Mouse (Mus musculus): ENCODE measurements around the gene Lair1. TPM values are rescaled to one million over a fixed set of nuclear protein-coding genes. Genes with fewer than 3 reads are reported as not detected.

Lair1 gene
- total RNA-seq (2014; fragmentation: Nextera tagmentation) (0.45 TPM in 1 of 2 replicates, not detected in the other), total RNA-seq (2017) (3.4 and 4.3 TPM in 2 replicates), polyA plus RNA-seq (2012) (0.02 and 0.03 TPM in 2 replicates)

DNA sequence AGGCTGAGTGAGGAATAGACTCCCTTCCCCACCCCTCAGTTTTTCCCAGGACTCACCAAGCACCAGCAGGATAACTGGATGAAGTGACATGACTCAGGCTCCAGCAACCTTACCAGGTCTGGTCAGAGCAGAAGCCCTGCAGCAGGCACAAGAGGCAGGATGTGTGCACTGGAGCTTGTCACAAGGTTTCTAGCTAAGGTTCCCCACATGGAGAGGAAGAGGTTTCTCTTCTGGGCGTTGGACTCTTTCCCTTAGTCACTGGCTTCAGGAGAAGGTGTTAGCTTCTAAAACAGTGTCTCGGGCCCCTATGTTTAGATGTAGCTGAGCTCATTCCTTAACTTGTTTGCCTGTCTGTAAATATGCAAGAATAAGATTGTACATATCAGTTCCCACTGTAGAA is at the start of gene Lair1:
Lair1 (minus strand) TSS at position 192 of the 400 bp plus-strand sequence.
- no peaks in the 10 kb centered on the region for H3K27me3 ChIP-seq (ENCODE audit: insufficient read depth, low read length)

DNA sequence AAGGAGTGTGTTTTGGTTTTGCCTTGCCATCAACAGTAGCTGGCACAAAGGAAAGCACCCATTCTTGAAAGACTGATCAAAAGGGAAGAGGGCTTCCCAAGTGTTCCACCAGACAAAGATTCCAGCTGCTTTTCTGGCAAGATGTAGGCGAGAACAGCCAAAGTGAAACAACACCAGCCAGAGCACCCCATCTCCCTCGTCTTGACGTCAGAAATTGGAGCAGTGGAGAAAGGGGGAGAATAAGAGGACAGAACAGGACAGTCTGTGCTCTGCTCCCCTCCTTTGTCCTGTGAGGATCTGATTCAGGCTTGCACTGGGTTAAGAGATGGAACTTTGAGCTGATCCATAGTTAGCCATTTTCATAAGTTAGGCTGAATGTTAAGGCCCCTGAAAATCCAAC is 48.8 kb upstream of the Lair1 start:
- no peaks in the 10 kb centered on the region for H3K4me1 ChIP-seq (ENCODE audit: insufficient read depth, low read depth, low read length)
- no peak for DNase-seq (ENCODE audit: low spot score)
- no peaks in the 10 kb centered on the region for H3K27me3 ChIP-seq (ENCODE audit: insufficient read depth, low read length)
- no peaks in the 10 kb centered on the region for H3K9me3 ChIP-seq (replicated peaks)
- H3K4me3 ChIP-seq (ENCODE audit: low read depth, low read length): no peak overlapping the region
- ATAC-seq (ENCODE audit: extremely low read depth, insufficient number of reproducible peaks, low FRiP score, poor library complexity, severe bottlenecking): no peak
- TF ChIP-seq GATA1 (IDR thresholded peaks at IDR 0.05; ENCODE audit: borderline replicate concordance, low read length) (no peak), CTCF (IDR thresholded peaks at IDR 0.05; ENCODE audit: low read depth, low read length) (no peak), POLR2AphosphoS5 (IDR thresholded peaks at IDR 0.05; ENCODE audit: insufficient replicate concordance, low read depth, low read length) (no peak), TAL1 (conservative IDR thresholded peaks at IDR 0.05; ENCODE audit: low read depth, low read length) (no peak), GATA2 (IDR thresholded peaks at IDR 0.05; ENCODE audit: borderline replicate concordance, low read depth, low read length) (no peak)
- H3K36me3 ChIP-seq (replicated peaks): no peaks in the 10 kb centered on the region

More for the DNA sequence above, at the start of gene Lair1:
- H3K4me1 ChIP-seq (ENCODE audit: insufficient read depth, low read depth, low read length): peaks cover 10% of the 10 kb centered on the region
- H3K9me3 ChIP-seq (replicated peaks): no peaks in the 10 kb centered on the region
- no peak within 1 kb of the TSS for H3K4me3 ChIP-seq (ENCODE audit: low read depth, low read length)
- DNase-seq (ENCODE audit: low spot score) (no peak), ATAC-seq (ENCODE audit: extremely low read depth, insufficient number of reproducible peaks, low FRiP score, poor library complexity, severe bottlenecking) (peak; percentile 22; the same call in 1 of the 2 replicates)
- TF ChIP-seq CTCF (IDR thresholded peaks at IDR 0.05; ENCODE audit: low read depth, low read length) (no peak), GATA1 (IDR thresholded peaks at IDR 0.05; ENCODE audit: borderline replicate concordance, low read length) (no peak), POLR2AphosphoS5 (IDR thresholded peaks at IDR 0.05; ENCODE audit: insufficient replicate concordance, low read depth, low read length) (no peak), TAL1 (conservative IDR thresholded peaks at IDR 0.05; ENCODE audit: low read depth, low read length) (no peak), GATA2 (IDR thresholded peaks at IDR 0.05; ENCODE audit: borderline replicate concordance, low read depth, low read length) (no peak)
- H3K36me3 ChIP-seq (replicated peaks): no peaks in the 10 kb centered on the region

DNA sequence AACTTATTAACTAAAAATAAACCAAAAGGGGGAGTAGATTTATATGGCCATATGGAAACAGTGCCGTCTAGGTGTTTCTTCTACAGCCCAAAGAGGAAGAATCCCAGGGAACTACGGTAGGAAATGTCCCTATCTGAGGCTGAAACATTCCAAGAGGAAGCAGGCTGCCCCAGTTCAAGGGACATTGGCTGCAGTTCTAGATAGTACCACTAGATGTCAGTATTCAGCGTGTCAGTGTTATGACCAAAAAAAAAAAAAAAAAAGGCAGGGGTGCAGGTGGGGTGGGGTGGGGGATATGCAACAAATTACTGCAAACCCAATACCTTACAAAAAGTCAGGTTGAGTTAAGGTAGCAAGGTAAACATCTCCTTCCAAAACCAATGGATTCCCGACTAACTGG is 40.4 kb upstream of the Lair1 start:
- ATAC-seq (ENCODE audit: extremely low read depth, insufficient number of reproducible peaks, low FRiP score, poor library complexity, severe bottlenecking) (no peak), DNase-seq (ENCODE audit: low spot score) (no peak)
- no peaks in the 10 kb centered on the region for H3K9me3 ChIP-seq (replicated peaks)
- H3K4me3 ChIP-seq (ENCODE audit: low read depth, low read length): no peak overlapping the region
- no peaks in the 10 kb centered on the region for H3K4me1 ChIP-seq (ENCODE audit: insufficient read depth, low read depth, low read length)
- no peaks in the 10 kb centered on the region for H3K36me3 ChIP-seq (replicated peaks)
- H3K27me3 ChIP-seq (ENCODE audit: insufficient read depth, low read length): peaks cover 3% of the 10 kb centered on the region
- peak; percentile 59; the same call in 1 of the 2 replicates for TF ChIP-seq CTCF (IDR thresholded peaks at IDR 0.05; ENCODE audit: low read depth, low read length)
- TF ChIP-seq TAL1 (conservative IDR thresholded peaks at IDR 0.05; ENCODE audit: low read depth, low read length): no peak

DNA sequence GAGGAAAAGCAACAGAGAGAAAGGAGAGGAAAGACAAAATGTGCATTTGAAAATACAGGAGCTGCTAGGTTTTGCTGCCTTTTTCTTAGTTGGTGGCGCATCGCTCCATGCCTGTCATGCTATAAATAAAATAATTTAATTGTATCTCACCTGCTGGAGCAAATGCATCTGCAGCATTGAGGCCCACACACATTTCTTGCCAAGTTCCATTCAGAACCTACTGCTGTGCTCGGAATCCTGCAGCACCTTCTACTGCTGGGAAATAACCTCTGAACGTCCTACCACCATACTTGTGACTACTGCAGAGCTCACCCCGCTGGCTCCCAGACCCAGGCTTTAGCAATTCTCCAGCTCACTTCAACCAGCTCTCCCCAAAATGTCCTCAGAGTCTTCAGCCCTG is 38.1 kb upstream of the Lair1 start:
- Histone ChIP-seq H3K4me3 (ENCODE audit: low read depth, low read length) (no peak overlapping the region), H3K4me1 (ENCODE audit: insufficient read depth, low read depth, low read length) (no peaks in the 10 kb centered on the region), H3K9me3 (replicated peaks) (no peaks in the 10 kb centered on the region), H3K27me3 (ENCODE audit: insufficient read depth, low read length) (peaks cover 3% of the 10 kb centered on the region), H3K36me3 (replicated peaks) (no peaks in the 10 kb centered on the region)
- TF ChIP-seq TAL1 (conservative IDR thresholded peaks at IDR 0.05; ENCODE audit: low read depth, low read length): no peak
- DNase-seq (ENCODE audit: low spot score) (no peak), ATAC-seq (ENCODE audit: extremely low read depth, insufficient number of reproducible peaks, low FRiP score, poor library complexity, severe bottlenecking) (no peak)

DNA sequence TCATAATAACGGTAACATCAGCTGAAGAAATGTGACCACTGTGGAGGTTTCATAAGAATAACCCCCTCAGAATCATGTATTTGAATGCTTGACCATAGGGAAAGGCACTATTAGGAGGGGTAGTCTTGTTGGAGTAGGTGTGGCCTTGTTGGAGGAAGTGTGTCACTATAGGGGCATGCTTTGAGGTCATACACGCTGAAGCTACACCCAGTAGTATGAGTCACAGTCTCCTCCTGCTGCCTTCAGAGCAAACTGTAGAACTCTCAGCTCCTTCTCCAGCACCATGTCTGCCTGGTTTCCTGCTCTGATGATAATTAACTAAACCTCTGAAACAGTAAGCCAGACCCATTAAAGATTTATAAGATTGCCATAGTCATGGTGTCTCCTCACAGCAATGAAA is 35.8 kb upstream of the Lair1 start:
- Histone ChIP-seq H3K27me3 (ENCODE audit: insufficient read depth, low read length) (peaks cover 5% of the 10 kb centered on the region), H3K4me1 (ENCODE audit: insufficient read depth, low read depth, low read length) (no peaks in the 10 kb centered on the region), H3K9me3 (replicated peaks) (no peaks in the 10 kb centered on the region), H3K4me3 (ENCODE audit: low read depth, low read length) (no peak overlapping the region), H3K36me3 (replicated peaks) (no peaks in the 10 kb centered on the region)
- ATAC-seq (ENCODE audit: extremely low read depth, insufficient number of reproducible peaks, low FRiP score, poor library complexity, severe bottlenecking): no peak
- TF ChIP-seq GATA1 (IDR thresholded peaks at IDR 0.05; ENCODE audit: borderline replicate concordance, low read length): no peak
- no peak for TF ChIP-seq TAL1 (conservative IDR thresholded peaks at IDR 0.05; ENCODE audit: low read depth, low read length)
- TF ChIP-seq POLR2AphosphoS5 (IDR thresholded peaks at IDR 0.05; ENCODE audit: insufficient replicate concordance, low read depth, low read length): no peak
- no peak for TF ChIP-seq GATA2 (IDR thresholded peaks at IDR 0.05; ENCODE audit: borderline replicate concordance, low read depth, low read length)
- no peak for TF ChIP-seq CTCF (IDR thresholded peaks at IDR 0.05; ENCODE audit: low read depth, low read length)
- no peak for DNase-seq (ENCODE audit: low spot score)

DNA sequence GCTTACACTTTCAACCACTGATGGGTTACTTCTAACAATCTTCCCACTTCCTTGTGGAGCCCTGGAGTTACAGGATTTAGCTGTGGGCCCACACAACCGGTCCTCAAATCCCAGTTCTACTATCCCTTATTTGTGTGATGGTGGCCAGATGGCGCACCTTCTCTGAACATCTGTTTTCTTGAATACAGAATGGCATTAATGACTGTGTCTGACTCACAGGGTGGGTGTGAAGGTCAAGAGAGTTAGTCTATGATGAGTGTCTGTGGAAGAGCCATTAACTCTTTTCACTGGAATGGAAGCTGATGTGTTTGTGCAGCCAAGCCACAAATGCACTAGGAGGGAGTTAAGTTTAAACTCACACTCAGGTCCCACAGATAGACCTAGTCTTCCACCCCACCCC is 35.3 kb upstream of the Lair1 start:
- DNase-seq (ENCODE audit: low spot score) (no peak), ATAC-seq (ENCODE audit: extremely low read depth, insufficient number of reproducible peaks, low FRiP score, poor library complexity, severe bottlenecking) (no peak)
- Histone ChIP-seq H3K4me1 (ENCODE audit: insufficient read depth, low read depth, low read length) (no peaks in the 10 kb centered on the region), H3K9me3 (replicated peaks) (no peaks in the 10 kb centered on the region), H3K4me3 (ENCODE audit: low read depth, low read length) (no peak overlapping the region), H3K27me3 (ENCODE audit: insufficient read depth, low read length) (peaks cover 5% of the 10 kb centered on the region), H3K36me3 (replicated peaks) (no peaks in the 10 kb centered on the region)
- no peak for TF ChIP-seq GATA2 (IDR thresholded peaks at IDR 0.05; ENCODE audit: borderline replicate concordance, low read depth, low read length)
- no peak for TF ChIP-seq POLR2AphosphoS5 (IDR thresholded peaks at IDR 0.05; ENCODE audit: insufficient replicate concordance, low read depth, low read length)
- no peak for TF ChIP-seq CTCF (IDR thresholded peaks at IDR 0.05; ENCODE audit: low read depth, low read length)
- TF ChIP-seq TAL1 (conservative IDR thresholded peaks at IDR 0.05; ENCODE audit: low read depth, low read length): no peak

DNA sequence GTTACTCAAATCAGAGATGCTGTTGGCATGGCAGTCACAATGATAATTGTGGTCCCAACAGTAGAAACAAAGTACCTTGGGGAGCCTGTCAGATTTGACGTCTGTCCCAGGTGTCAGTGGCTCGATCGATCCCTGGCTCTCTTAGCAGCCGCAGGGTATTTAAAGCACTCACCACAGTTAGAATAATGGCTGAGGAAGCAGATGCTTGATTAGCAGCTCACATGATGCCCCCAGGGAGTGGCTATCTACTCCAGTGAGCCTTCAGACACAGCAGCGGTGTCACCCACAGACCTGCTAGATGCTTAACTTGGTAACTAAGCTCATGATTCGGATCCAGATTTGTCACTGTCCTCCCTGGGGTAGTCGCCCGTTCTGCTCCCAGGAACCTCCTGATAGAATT is 28.2 kb upstream of the Lair1 start:
- Histone ChIP-seq H3K9me3 (replicated peaks) (no peaks in the 10 kb centered on the region), H3K4me1 (ENCODE audit: insufficient read depth, low read depth, low read length) (peaks cover 21% of the 10 kb centered on the region), H3K36me3 (replicated peaks) (no peaks in the 10 kb centered on the region), H3K4me3 (ENCODE audit: low read depth, low read length) (no peak overlapping the region), H3K27me3 (ENCODE audit: insufficient read depth, low read length) (peaks cover 2% of the 10 kb centered on the region; the same call in 1 of the 2 replicates)
- DNase-seq (ENCODE audit: low spot score) (no peak), ATAC-seq (ENCODE audit: extremely low read depth, insufficient number of reproducible peaks, low FRiP score, poor library complexity, severe bottlenecking) (peak; percentile 47)
- no peak for TF ChIP-seq TAL1 (conservative IDR thresholded peaks at IDR 0.05; ENCODE audit: low read depth, low read length)
- no peak for TF ChIP-seq CTCF (IDR thresholded peaks at IDR 0.05; ENCODE audit: low read depth, low read length)
- TF ChIP-seq POLR2AphosphoS5 (IDR thresholded peaks at IDR 0.05; ENCODE audit: insufficient replicate concordance, low read depth, low read length): no peak
- TF ChIP-seq GATA1 (IDR thresholded peaks at IDR 0.05; ENCODE audit: borderline replicate concordance, low read length): no peak
- no peak for TF ChIP-seq GATA2 (IDR thresholded peaks at IDR 0.05; ENCODE audit: borderline replicate concordance, low read depth, low read length)

Measured in G1E (cell line).